Mouse (Mus musculus) CH12.LX (cell line): ENCODE measurements around the gene Usp18. TPM values are rescaled to one million over a fixed set of nuclear protein-coding genes. Genes with fewer than 3 reads are reported as not detected.

Source experiments
- DNase-seq: peaks from one replicate; pipeline ENCODE4 v3.0.0-alpha.2; 2013; ENCODE audit errors: extremely low read depth
- H3K27ac ChIP-seq: 2 replicates; pipeline ENCODE4 v1.5.1; 2012; ENCODE audit warnings: low read depth, mild to moderate bottlenecking, control low read depth, moderate library complexity; ENCODE audit not compliant: insufficient read depth
- H3K27me3 ChIP-seq: replicated peaks from 2 replicates; pipeline ENCODE3; 2012; ENCODE audit warnings: inconsistent platforms
- H3K36me3 ChIP-seq, 2 experiments: replicated peaks in 1 of 2; 2 replicates each; pipeline versions ENCODE3 to v1.6.1; 2012; ENCODE audit warnings: inconsistent platforms in 1 of 2, low read length in 1 of 2, mild to moderate bottlenecking in 1 of 2, mixed read lengths in 1 of 2, moderate library complexity in 1 of 2; ENCODE audit not compliant: control insufficient read depth in 1 of 2, insufficient read depth in 1 of 2
- H3K4me1 ChIP-seq, 2 experiments: 2 replicates each; pipeline ENCODE4 v1.6.1; 2012; ENCODE audit warnings: inconsistent platforms in 1 of 2, moderate library complexity in 1 of 2; ENCODE audit not compliant: insufficient read depth in 2 of 2, control insufficient read depth in 1 of 2
- H3K4me2 ChIP-seq: 2 replicates; pipeline ENCODE4 v1.6.1; 2012; ENCODE audit warnings: low read depth, mild to moderate bottlenecking, control low read depth; ENCODE audit not compliant: poor library complexity, insufficient read depth, severe bottlenecking
- H3K4me3 ChIP-seq, 3 experiments: fragments of 150-350 bp in 1 of 3; sonication (generic) in 1 of 3; replicated peaks in 1 of 3; 2 replicates each; pipeline versions ENCODE3 to v1.5.1; 2011 to 2012; ENCODE audit warnings: low read depth in 2 of 3, low read length in 2 of 3, mild to moderate bottlenecking in 2 of 3, moderate library complexity in 2 of 3, control low read depth in 1 of 3, improper control_type of control experiment in 1 of 3, inconsistent platforms in 1 of 3, mixed read lengths in 1 of 3; ENCODE audit not compliant: poor library complexity in 1 of 3
- H3K79me2 ChIP-seq: replicated peaks from 2 replicates; pipeline ENCODE4 v1.6.1; 2012; ENCODE audit warnings: mild to moderate bottlenecking, moderate library complexity; ENCODE audit not compliant: control insufficient read depth, poor library complexity, insufficient read depth, severe bottlenecking; ENCODE audit errors: extremely low read depth
- H3K9ac ChIP-seq: 2 replicates; pipeline ENCODE4 v1.6.1; 2012; ENCODE audit warnings: low read depth, mild to moderate bottlenecking, control low read depth, moderate library complexity; ENCODE audit not compliant: insufficient read depth
- H3K9me3 ChIP-seq: replicated peaks from 2 replicates; pipeline ENCODE3; 2012; ENCODE audit warnings: low read length, inconsistent platforms, mixed read lengths
- BHLHE40 ChIP-seq: IDR thresholded peaks from 2 replicates; pipeline ENCODE4 v1.6.1; 2011; ENCODE audit warnings: mild to moderate bottlenecking, low read depth, low read length, improper control_type of control experiment
- CHD1 ChIP-seq: IDR thresholded peaks from 2 replicates; pipeline ENCODE4 v1.6.1; 2012; ENCODE audit warnings: low read depth, low read length, improper control_type of control experiment, inconsistent platforms
- E2F4 ChIP-seq: IDR thresholded peaks from 2 replicates; pipeline ENCODE4 v1.6.1; 2011; ENCODE audit warnings: low read depth, low read length, improper control_type of control experiment; ENCODE audit not compliant: insufficient replicate concordance
- ELF1 ChIP-seq: IDR thresholded peaks from 2 replicates; pipeline ENCODE4 v1.6.1; 2014; ENCODE audit warnings: low read depth, mild to moderate bottlenecking, inconsistent platforms, low read length, improper control_type of control experiment
- EP300 ChIP-seq: IDR thresholded peaks from 2 replicates; pipeline ENCODE4 v1.6.1; 2011; ENCODE audit warnings: low read length, improper control_type of control experiment
- ETS1 ChIP-seq: conservative IDR thresholded peaks from 2 replicates; pipeline ENCODE4 v1.6.1; 2012; ENCODE audit warnings: low read depth, mild to moderate bottlenecking, inconsistent platforms, low read length, improper control_type of control experiment, moderate library complexity
- HCFC1 ChIP-seq: IDR thresholded peaks from 2 replicates; pipeline ENCODE4 v1.6.1; 2012; ENCODE audit warnings: low read depth, mild to moderate bottlenecking, inconsistent platforms, low read length, improper control_type of control experiment
- IRF4 ChIP-seq: IDR thresholded peaks from 2 replicates; pipeline ENCODE4 v1.6.1; 2014; ENCODE audit warnings: low read depth, mild to moderate bottlenecking, inconsistent platforms, low read length, improper control_type of control experiment
- JUN ChIP-seq: IDR thresholded peaks from 2 replicates; pipeline ENCODE4 v1.6.1; 2011; ENCODE audit warnings: low read depth, mild to moderate bottlenecking, low read length, improper control_type of control experiment, moderate library complexity; ENCODE audit not compliant: insufficient read depth
- KAT2A ChIP-seq: IDR thresholded peaks from 2 replicates; pipeline ENCODE4 v1.6.1; 2012; ENCODE audit warnings: low read length, improper control_type of control experiment, inconsistent platforms; ENCODE audit not compliant: insufficient replicate concordance
- MAX ChIP-seq: IDR thresholded peaks from 2 replicates; pipeline ENCODE4 v1.6.1; 2011; ENCODE audit warnings: low read length, improper control_type of control experiment
- MAZ ChIP-seq: IDR thresholded peaks from 2 replicates; pipeline ENCODE4 v1.6.1; 2012; ENCODE audit warnings: low read depth, mild to moderate bottlenecking, inconsistent platforms, low read length, improper control_type of control experiment, moderate library complexity
- MEF2A ChIP-seq: IDR thresholded peaks from 2 replicates; pipeline ENCODE4 v1.6.1; 2014; ENCODE audit warnings: low read depth, mild to moderate bottlenecking, inconsistent platforms, low read length, improper control_type of control experiment, borderline replicate concordance
- MXI1 ChIP-seq: IDR thresholded peaks from 2 replicates; pipeline ENCODE4 v1.6.1; 2011; ENCODE audit warnings: mild to moderate bottlenecking, low read depth, low read length, improper control_type of control experiment
- MYC ChIP-seq: IDR thresholded peaks from 2 replicates; pipeline ENCODE4 v1.6.1; 2011; ENCODE audit warnings: low read depth, mild to moderate bottlenecking, improper control_type of control experiment, low read length
- NELFE ChIP-seq: IDR thresholded peaks from 2 replicates; pipeline ENCODE4 v1.6.1; 2011; ENCODE audit warnings: low read depth, low read length, improper control_type of control experiment
- PAX5 ChIP-seq: IDR thresholded peaks from 2 replicates; pipeline ENCODE4 v1.6.1; 2012; ENCODE audit warnings: low read length, inconsistent platforms, mixed read lengths
- POLR2A ChIP-seq: IDR thresholded peaks from 2 replicates; pipeline ENCODE4 v1.6.1; 2011; ENCODE audit warnings: low read depth, mild to moderate bottlenecking, improper control_type of control experiment, low read length
- RCOR1 ChIP-seq: conservative IDR thresholded peaks from 2 replicates; pipeline ENCODE4 v1.6.1; 2012; ENCODE audit warnings: low read depth, mild to moderate bottlenecking, inconsistent platforms, low read length, improper control_type of control experiment
- SMC3 ChIP-seq: IDR thresholded peaks from 2 replicates; pipeline ENCODE4 v1.6.1; 2011; ENCODE audit warnings: low read depth, low read length, improper control_type of control experiment
- TCF12 ChIP-seq: IDR thresholded peaks from 2 replicates; pipeline ENCODE4 v1.6.1; 2014; ENCODE audit warnings: low read depth, mild to moderate bottlenecking, inconsistent platforms, low read length, improper control_type of control experiment
- UBTF ChIP-seq: IDR thresholded peaks from 2 replicates; pipeline ENCODE4 v1.6.1; 2012; ENCODE audit warnings: low read depth, mild to moderate bottlenecking, inconsistent platforms, low read length, improper control_type of control experiment, moderate library complexity
- ZC3H11A ChIP-seq: IDR thresholded peaks from 2 replicates; pipeline ENCODE4 v1.6.1; 2012; ENCODE audit warnings: low read depth, mild to moderate bottlenecking, inconsistent platforms, low read length, improper control_type of control experiment
- ZMIZ1 ChIP-seq: IDR thresholded peaks from 2 replicates; pipeline ENCODE4 v1.6.1; 2012; ENCODE audit warnings: low read depth, mild to moderate bottlenecking, inconsistent platforms, low read length, improper control_type of control experiment
- ZNF384 ChIP-seq: IDR thresholded peaks from 2 replicates; pipeline ENCODE4 v1.6.1; 2012; ENCODE audit warnings: low read depth, low read length, improper control_type of control experiment, inconsistent platforms
- dilution Hi-C: fragments of 300-500 bp; cut with MboI; formaldehyde crosslinking; loops from 2 replicates; pipeline ENCODE4 v1.14.3; 2020; ENCODE audit warnings: low sequenced_read_pairs; ENCODE audit not compliant: extremely low pct_unique_long_range_greater_than_20kb, extremely low pct_ligation_motif_present
- in situ Hi-C: fragments of 300-500 bp; cut with MboI; formaldehyde crosslinking; loops from 3 replicates; pipeline ENCODE4 v1.14.3; 2019; ENCODE audit warnings: low sequenced_read_pairs, low pct_ligation_motif_present, low pct_unique_long_range_greater_than_20kb, mixed read lengths
- polyA plus RNA-seq: library from polyadenylated mRNA; unstranded; fragments of >175 nt; gene quantifications from 2 replicates; pipeline ENCODE4 v1.2.1, GENCODE M21; 2012; ENCODE audit warnings: low read depth; ENCODE audit not compliant: insufficient read length
- total RNA-seq, 2 experiments: library from RNA; depleted of rRNA; stranded (reverse); fragments of 300-350 nt in 1 of 2; fragments of >200 nt in 1 of 2; gene quantifications; 2 replicates each; pipeline ENCODE4 v1.2.3; 2012 to 2014

The Usp18 gene
- total and polyA plus RNA-seq, 3 experiments = 0.36 to 1.5 (median 1.3) TPM

- no peak for TF ChIP-seq ELF1
- TF ChIP-seq MAZ = no peak
- TF ChIP-seq BHLHE40 = 0 out of 2 replicates have a peak, but pooled peaks have one; percentile 25
- no peak; the same call in 1 of the 2 replicates for TF ChIP-seq CHD1
- TF ChIP-seq KAT2A = no peak
- no peak for TF ChIP-seq MAX
- no peak for TF ChIP-seq JUN
- no peak for TF ChIP-seq E2F4
- no peak for TF ChIP-seq MYC
- no peak for TF ChIP-seq POLR2A
- TF ChIP-seq IRF4 = peak; percentile 88
- TF ChIP-seq RCOR1 = no peak
- no peak for TF ChIP-seq ZNF384
- TF ChIP-seq MEF2A = no peak
- no peak; the same call in 1 of the 2 replicates for TF ChIP-seq MXI1
- no peak for TF ChIP-seq ZMIZ1
- peak; percentile 89 for TF ChIP-seq EP300
- no peak for TF ChIP-seq HCFC1
- TF ChIP-seq UBTF = no peak
- no peak for TF ChIP-seq ZC3H11A
- TF ChIP-seq NELFE = no peak
- peaks cover 0 to 24% of the 10 kb centered on the region in 2 experiments for H3K36me3 ChIP-seq
- peak overlapping the region; percentile 45 for H3K4me2 ChIP-seq
- H3K9me3 ChIP-seq = peaks cover 5% of the 10 kb centered on the region
- no peak overlapping the region for H3K4me3 ChIP-seq
- H3K4me1 ChIP-seq = peaks cover 7 to 23% of the 10 kb centered on the region in 2 experiments
- dilution Hi-C loops (no loop called here), in situ Hi-C loops (no loop called here)
- H3K27ac ChIP-seq = no peak overlapping the region
- H3K79me2 ChIP-seq = no peaks in the 10 kb centered on the region
- no peaks in the 10 kb centered on the region for H3K27me3 ChIP-seq
- H3K9ac ChIP-seq = no peak overlapping the region
- peak; percentile 66 for DNase-seq
These were observed 15.5 kb downstream of the Usp18 start for GRCm38 (mm10) chr6:121261233-121261632.

- no peaks in the 10 kb centered on the region for H3K27me3 ChIP-seq
- no peak overlapping the region for H3K27ac ChIP-seq
- dilution Hi-C loops = no loop called here
- DNase-seq = no peak
- H3K79me2 ChIP-seq = no peaks in the 10 kb centered on the region
- peak overlapping the region; percentile 45 for H3K4me2 ChIP-seq
- in situ Hi-C loops = no loop called here
- peaks cover 5% of the 10 kb centered on the region for H3K9me3 ChIP-seq
- TF ChIP-seq SMC3 = no peak
- peak; percentile 62; the same call in 1 of the 2 replicates for TF ChIP-seq ELF1
- TF ChIP-seq EP300 = 0 out of 2 replicates have a peak, but pooled peaks have one; percentile 29
- no peak for TF ChIP-seq MAX
- peak; percentile 52; the same call in 1 of the 2 replicates for TF ChIP-seq MEF2A
- TF ChIP-seq IRF4 = peak; percentile 61
- no peak for TF ChIP-seq POLR2A
- TF ChIP-seq TCF12 = peak; percentile 39; the same call in 1 of the 2 replicates
- peak; percentile 31; the same call in 1 of the 2 replicates for TF ChIP-seq ETS1
- TF ChIP-seq PAX5 = no peak
- TF ChIP-seq CHD1 = 0 out of 2 replicates have a peak, but pooled peaks have one; percentile 69
- no peak for TF ChIP-seq RCOR1
- peak; percentile 22; the same call in 1 of the 2 replicates for TF ChIP-seq BHLHE40
- no peak for TF ChIP-seq MYC
- H3K4me3 ChIP-seq = no peak overlapping the region
- H3K36me3 ChIP-seq = peaks cover 0 to 29% of the 10 kb centered on the region in 2 experiments
- H3K9ac ChIP-seq = no peak overlapping the region
- H3K4me1 ChIP-seq = peaks cover 7 to 23% of the 10 kb centered on the region in 2 experiments
These were observed 16.3 kb downstream of the Usp18 start for GRCm38 (mm10) chr6:121262004-121262403.
